Mouse (Mus musculus) stomach, postnatal 0 days (tissue): ENCODE measurements at regions not wholly inside any gene's neighbourhood (a gene's known extent, or its start where the extent isn't known, plus 50 kb on each side); places are given as distances from the start of the nearest gene placed in this dataset.
"Not testable (repeated sequence)": the region's sequence is repeated elsewhere in the genome, so short reads cannot be mapped to it uniquely, and the experiment has no call there.

Experiments
- ATAC-seq: fragments of 200-750 bp; cut with Nextera tagmentation; 2 replicates; pipeline ENCODE4 v1.8.0; 2017; ENCODE audit not compliant: low FRiP score, low TSS enrichment
- DNase-seq: peaks from one replicate; pipeline ENCODE4 v3.0.0-alpha.2; 2016; ENCODE audit warnings: low spot score
- H3K27ac ChIP-seq: fragments of 300-500 bp; sonication (generic); replicated peaks from 2 replicates; pipeline ENCODE4 v1.5.1; 2014; ENCODE audit warnings: mild to moderate bottlenecking, control low read depth
- H3K27me3 ChIP-seq: fragments of 300-500 bp; sonication (generic); 2 replicates; pipeline ENCODE4 v1.6.1; 2014; ENCODE audit warnings: low read length; ENCODE audit not compliant: control insufficient read depth, insufficient read depth
- H3K36me3 ChIP-seq: fragments of 300-500 bp; sonication (generic); 2 replicates; pipeline ENCODE4 v1.6.1; 2014; ENCODE audit warnings: low read length, mixed read lengths; ENCODE audit not compliant: control insufficient read depth, insufficient read depth
- H3K4me1 ChIP-seq: fragments of 300-500 bp; sonication (generic); replicated peaks from 2 replicates; pipeline ENCODE4 v1.6.1; 2014; ENCODE audit warnings: antibody characterized with exemption; ENCODE audit not compliant: control insufficient read depth, insufficient read depth
- H3K4me2 ChIP-seq: fragments of 300-500 bp; sonication (generic); replicated peaks from 2 replicates; pipeline ENCODE4 v1.6.1; 2014; ENCODE audit warnings: low read depth, mild to moderate bottlenecking, control low read depth, moderate library complexity
- H3K4me3 ChIP-seq: fragments of 300-500 bp; sonication (generic); 2 replicates; pipeline ENCODE4 v1.5.1; 2014; ENCODE audit warnings: low read depth, low read length, control low read depth
- H3K9ac ChIP-seq: fragments of 300-500 bp; sonication (generic); 2 replicates; pipeline ENCODE4 v1.6.1; 2014; ENCODE audit warnings: mild to moderate bottlenecking, low read length, control low read depth, mixed read lengths
- H3K9me3 ChIP-seq: fragments of 300-500 bp; sonication (generic); 2 replicates; pipeline ENCODE4 v1.6.1; 2016; ENCODE audit warnings: low read length; ENCODE audit not compliant: control insufficient read depth
- CTCF ChIP-seq: IDR thresholded peaks from 2 replicates; pipeline ENCODE4 v1.5.1; 2016; ENCODE audit warnings: antibody characterized with exemption, low read depth, mild to moderate bottlenecking, moderate library complexity
- EP300 ChIP-seq: optimal IDR thresholded peaks from 2 replicates; pipeline ENCODE3; 2016; ENCODE audit warnings: antibody characterized with exemption
- WGBS: fragments of 180-500 bp; shearing (Covaris S2); extraction: QIAGEN DNeasy Blood & Tissue Kit; methylation state at CpG from one replicate; pipeline ENCODE4 v1.1.7; 2014; 5-methylcytosine and 5-hydroxymethylcytosine counted together

- Histone ChIP-seq H3K9me3 (no peaks in the 10 kb centered on the region), H3K27me3 (no peaks in the 10 kb centered on the region), H3K27ac (no peak overlapping the region), H3K9ac (no peak overlapping the region), H3K4me3 (no peak overlapping the region), H3K4me1 (no peaks in the 10 kb centered on the region), H3K36me3 (no peaks in the 10 kb centered on the region), H3K4me2 (no peak overlapping the region)
- 84% methylated on average over 3 of the region's 3 CpGs for WGBS
- TF ChIP-seq CTCF (no peak), EP300 (no peak)
- no peak for ATAC-seq
- no peak for DNase-seq
Observed at GRCm38 (mm10) chr19:27601551-27601950, 171.9 kb upstream of the Pum3 start.

- 93% methylated on average over 9 of the region's 9 CpGs for WGBS
- not testable (repeated sequence) for H3K4me3 ChIP-seq
Observed at GRCm38 (mm10) chr19:27600386-27600785, 170.8 kb upstream of the Pum3 start.

GRCm38 (mm10) chr19:27599639-27600308, 170.1 kb upstream of the Pum3 start:
- no peak overlapping the region for H3K4me3 ChIP-seq
- no peak overlapping the region for H3K9ac ChIP-seq
- no peaks in the 10 kb centered on the region for H3K4me1 ChIP-seq
- no peak for DNase-seq
- H3K27me3 ChIP-seq = no peaks in the 10 kb centered on the region
- no peak for TF ChIP-seq CTCF
- TF ChIP-seq EP300 = no peak
- no peak overlapping the region for H3K27ac ChIP-seq
- H3K9me3 ChIP-seq = no peaks in the 10 kb centered on the region
- WGBS = 45% methylated on average over 10 of the region's 10 CpGs
- no peak for ATAC-seq
- no peaks in the 10 kb centered on the region for H3K36me3 ChIP-seq
- H3K4me2 ChIP-seq = no peak overlapping the region

More at GRCm38 (mm10) chr19:27600386-27600785, 170.8 kb upstream of the Pum3 start:
- not testable (repeated sequence) for H3K27me3 ChIP-seq, H3K4me1 ChIP-seq, H3K36me3 ChIP-seq, H3K9me3 ChIP-seq, H3K4me2 ChIP-seq, H3K27ac ChIP-seq, DNase-seq, H3K9ac ChIP-seq, ATAC-seq

GRCm38 (mm10) chr19:27598350-27598749, 168.7 kb upstream of the Pum3 start:
- Histone ChIP-seq H3K9me3 (no peaks in the 10 kb centered on the region), H3K36me3 (no peaks in the 10 kb centered on the region), H3K4me2 (no peak overlapping the region), H3K4me3 (no peak overlapping the region), H3K9ac (no peak overlapping the region), H3K4me1 (no peaks in the 10 kb centered on the region), H3K27me3 (no peaks in the 10 kb centered on the region), H3K27ac (no peak overlapping the region)
- no peak for TF ChIP-seq CTCF
- TF ChIP-seq EP300 = no peak
- ATAC-seq (no peak), DNase-seq (no peak)
- 86% methylated on average over 5 of the region's 5 CpGs for WGBS

- Histone ChIP-seq H3K9me3 (no peaks in the 10 kb centered on the region), H3K36me3 (no peaks in the 10 kb centered on the region), H3K4me2 (no peak overlapping the region), H3K4me1 (no peaks in the 10 kb centered on the region), H3K27me3 (no peaks in the 10 kb centered on the region), H3K9ac (no peak overlapping the region), H3K4me3 (no peak overlapping the region), H3K27ac (no peak overlapping the region)
- ATAC-seq = no peak
- 94% methylated on average over 6 of the region's 6 CpGs for WGBS
- DNase-seq = no peak
- no peak for TF ChIP-seq EP300
- no peak for TF ChIP-seq CTCF
Observed at GRCm38 (mm10) chr19:27585566-27585965, 155.9 kb upstream of the Pum3 start.

- H3K4me3 ChIP-seq = no peak overlapping the region
- no peaks in the 10 kb centered on the region for H3K36me3 ChIP-seq
- TF ChIP-seq CTCF = no peak
- TF ChIP-seq EP300 = no peak
- no peaks in the 10 kb centered on the region for H3K4me1 ChIP-seq
- 45% methylated on average over 8 of the region's 8 CpGs for WGBS
- DNase-seq (no peak), ATAC-seq (no peak)
- no peaks in the 10 kb centered on the region for H3K27me3 ChIP-seq
- H3K4me2 ChIP-seq = no peak overlapping the region; the same call in 1 of the 2 replicates
- H3K27ac ChIP-seq = no peak overlapping the region
- H3K9me3 ChIP-seq = no peaks in the 10 kb centered on the region
- no peak overlapping the region for H3K9ac ChIP-seq
Observed at GRCm38 (mm10) chr19:27582111-27582500, 152.5 kb upstream of the Pum3 start.
